ENCODE assay signal across 12 mouse cellular contexts in the genomic region with DNA sequence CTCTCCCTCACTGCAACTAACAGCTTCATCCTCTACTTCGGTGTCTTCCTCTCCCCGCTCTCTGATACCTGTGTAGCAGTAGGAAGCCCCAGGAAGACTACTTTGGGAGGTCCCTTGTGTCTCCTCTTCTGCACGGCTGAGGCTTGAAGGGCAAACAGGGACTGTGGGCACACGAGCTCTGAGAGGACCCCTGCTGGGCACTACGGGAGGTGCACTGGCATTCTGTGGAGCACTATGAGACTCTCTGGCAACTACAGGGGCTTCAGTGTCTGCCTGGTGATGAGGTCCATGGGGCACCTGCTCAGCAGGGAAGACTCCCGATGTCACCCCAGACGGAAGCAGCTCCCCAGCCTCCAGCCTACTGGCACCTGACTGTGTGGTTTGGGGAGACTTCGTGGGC. TPM values are rescaled to one million over a fixed set of nuclear protein-coding genes. Genes with fewer than 3 reads are reported as not detected.
A peak's percentile ranks its signal among the peaks of the same experiment; 100 is the strongest.
DNase-seq lines count a peak whose midpoint lies in the region; ATAC-seq and TF ChIP-seq lines count a peak whose summit lies in the region.
"Had no signal": no experiment of that assay in that cellular context is flagged by ENCODE, and none has a peak within 500 bp of the region (broad histone marks: within the 10 kb centered on the region; RNA-seq: fewer than 3 reads in every experiment).

No protein-coding gene starts in this region.

- peak in 1 of 2 experiments; percentile 23 for DNase-seq in heart, adult 2 months
- no peak for DNase-seq in heart, postnatal 36 days
- no peak for DNase-seq in liver, postnatal 0 days
- DNase-seq in liver, result no peak
- DNase-seq in ovary, adult 18-20 months (ENCODE audit: low spot score), result no peak
- DNase-seq in lung, postnatal 10 days, result no peak

- H3K27ac ChIP-seq in heart, adult 2 months, result no peak overlapping the region
- no peak overlapping the region for H3K27ac ChIP-seq in liver, postnatal 0 days (ENCODE audit: low read depth)
- H3K27ac ChIP-seq: limb, embryonic 13.5 days; midbrain, embryonic 12.5 days; stomach, embryonic 15.5 days had no signal

- no peaks in the 10 kb centered on the region for H3K79me2 ChIP-seq in heart, adult 2 months (replicated peaks; ENCODE audit: control insufficient read depth, insufficient read depth, low read length)

- intact Hi-C loops in heart, adult 2 months (cut with DNase I), result no loop called here
- intact Hi-C loops in heart, postnatal 36 days (cut with DNase I), result no loop called here

- no peak for TF ChIP-seq EP300 in heart, adult 2 months (IDR thresholded peaks at IDR 0.05; ENCODE audit: insufficient read depth, low read depth, low read length)
- TF ChIP-seq EP300 in liver, postnatal 0 days (IDR thresholded peaks at IDR 0.05; ENCODE audit: low read depth), result no peak

- no peaks in the 10 kb centered on the region for H3K27me3 ChIP-seq in heart, adult 2 months (ENCODE audit: control insufficient read depth, insufficient read depth, low read length)
- H3K27me3 ChIP-seq in liver, postnatal 0 days (ENCODE audit: insufficient read depth, low read length), result no peaks in the 10 kb centered on the region
- no peaks in the 10 kb centered on the region for H3K27me3 ChIP-seq in E14TG2a.4 (ENCODE audit: insufficient read depth, low read length)
- H3K27me3 ChIP-seq: limb, embryonic 13.5 days; midbrain, embryonic 12.5 days; stomach, embryonic 15.5 days had no signal

- ATAC-seq in liver, postnatal 0 days, result no peak
- ATAC-seq in megakaryocyte, adult 5-6 weeks (ENCODE audit: poor library complexity, severe bottlenecking), result peak; percentile 37; the same call in 1 of the 2 replicates
- ATAC-seq: forebrain, embryonic 14.5 days had no signal

- no peaks in the 10 kb centered on the region for H3K36me3 ChIP-seq in heart, adult 2 months (ENCODE audit: control insufficient read depth, insufficient read depth, low read length)
- H3K36me3 ChIP-seq in liver, postnatal 0 days (replicated peaks; ENCODE audit: insufficient read depth, low read length), result peaks cover 79% of the 10 kb centered on the region
- H3K36me3 ChIP-seq in E14TG2a.4 (ENCODE audit: insufficient read depth, low read length), result peaks cover 100% of the 10 kb centered on the region

- no peak overlapping the region for H3K4me3 ChIP-seq in heart, adult 2 months
- H3K4me3 ChIP-seq in liver, postnatal 0 days (ENCODE audit: low read depth, low read length), result no peak overlapping the region
- no peak overlapping the region for H3K4me3 ChIP-seq in E14TG2a.4 (replicated peaks; ENCODE audit: low read length)
- H3K4me3 ChIP-seq: limb, embryonic 13.5 days; midbrain, embryonic 12.5 days; stomach, embryonic 15.5 days had no signal

- H3K4me1 ChIP-seq in heart, adult 2 months (ENCODE audit: control insufficient read depth, insufficient read depth, low read length), result no peaks in the 10 kb centered on the region
- H3K4me1 ChIP-seq in liver, postnatal 0 days (ENCODE audit: insufficient read depth), result no peaks in the 10 kb centered on the region
- 0 out of 2 replicates have a peak, but pooled peaks cover 3% of the 10 kb centered on the region for H3K4me1 ChIP-seq in E14TG2a.4 (replicated peaks; ENCODE audit: low read depth, low read length)
- H3K4me1 ChIP-seq: limb, embryonic 13.5 days; midbrain, embryonic 12.5 days; stomach, embryonic 15.5 days had no signal

- H3K9ac ChIP-seq in heart, adult 2 months (ENCODE audit: low read depth, low read length), result no peak overlapping the region
- H3K9ac ChIP-seq in liver, postnatal 0 days (replicated peaks), result no peak overlapping the region
- H3K9ac ChIP-seq: limb, embryonic 13.5 days; midbrain, embryonic 12.5 days; stomach, embryonic 15.5 days had no signal

- H3K9me3 ChIP-seq in liver, postnatal 0 days (ENCODE audit: low read length), result no peaks in the 10 kb centered on the region
- H3K9me3 ChIP-seq in E14TG2a.4 (ENCODE audit: low read length), result 0 out of 2 replicates have a peak, but pooled peaks cover 3% of the 10 kb centered on the region
- H3K9me3 ChIP-seq: limb, embryonic 13.5 days; midbrain, embryonic 12.5 days; stomach, embryonic 15.5 days had no signal

- H3K4me2 ChIP-seq in liver, postnatal 0 days (ENCODE audit: low read depth, low read length), result no peak overlapping the region
- H3K4me2 ChIP-seq: limb, embryonic 13.5 days; midbrain, embryonic 12.5 days; stomach, embryonic 15.5 days had no signal

- peak; percentile 48 for TF ChIP-seq CTCF in heart, adult 2 months (IDR thresholded peaks at IDR 0.05)
- TF ChIP-seq CTCF in liver, postnatal 0 days (IDR thresholded peaks at IDR 0.05; ENCODE audit: low read depth), result peak; percentile 35
- TF ChIP-seq CTCF in E14TG2a.4 (conservative IDR thresholded peaks at IDR 0.05; ENCODE audit: low read length), result peak; percentile 17

- no peak for TF ChIP-seq POLR2A in heart, adult 2 months (IDR thresholded peaks at IDR 0.05; ENCODE audit: insufficient read depth, low read depth, low read length)

- WGBS in heart, adult 2 months, result 84% methylated on average over 8 of the region's 8 CpGs
- 76% methylated on average over 8 of the region's 8 CpGs for WGBS in liver, postnatal 0 days (ENCODE audit: insufficient replicate concordance)

RNA-seq across cellular contexts. Expression of gene Ice1, which starts 32.7 kb away (rescaled TPM):
- total RNA-seq in heart, adult 2 months (2021), result 10 to 100 TPM; 25.7 to 30.4 TPM
- 24.3 and 44.7 TPM in 2 replicates for polyA plus RNA-seq in heart, adult 2 months (2012; rRNA removed)
- total RNA-seq in heart, postnatal 36 days (2021), result 10 to 100 TPM; 25.6 to 27.2 TPM
- 3.4 and 3.7 TPM in 2 replicates for polyA plus RNA-seq in liver, postnatal 0 days (2015; fragmentation: Nextera tagmentation; extraction: Ambion mirVana)
- total RNA-seq in megakaryocyte, adult 5-6 weeks (2015), result 25.7 and 28.7 TPM in 2 replicates
- 22.5 and 25.2 TPM in 2 replicates for total RNA-seq in megakaryocyte, adult 5-6 weeks (2017)
